Mouse (Mus musculus) WW6 (cell line): ENCODE measurements around the gene Olfr1152.

Experiments
- DNase-seq: peaks from one replicate; pipeline ENCODE4 v3.0.0-alpha.2; 2013; ENCODE audit warnings: low read depth, low spot score

Gene Olfr1152

DNA sequence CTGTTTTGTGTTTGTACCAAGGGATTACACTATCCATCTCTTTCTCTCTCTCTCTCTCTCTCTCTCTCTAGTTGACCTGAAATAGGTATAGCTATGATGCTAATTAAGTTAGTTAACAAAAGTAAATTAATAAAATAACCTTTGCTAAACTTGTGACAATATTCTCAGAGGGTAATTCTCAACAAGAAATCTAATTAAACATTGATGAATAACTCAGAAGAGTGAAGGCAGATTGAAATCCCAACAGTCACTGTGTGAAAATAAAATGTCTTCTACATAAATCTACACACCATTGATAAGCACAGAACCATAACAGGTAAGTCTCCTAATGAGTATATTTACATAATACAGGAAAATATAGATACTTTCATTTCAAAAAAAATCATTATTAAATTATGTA, at the start of gene Olfr1152:
Gene Olfr1152, plus strand, starts transcription at position 301 of the 400 bp plus-strand sequence.
- DNase-seq = no peak

DNA sequence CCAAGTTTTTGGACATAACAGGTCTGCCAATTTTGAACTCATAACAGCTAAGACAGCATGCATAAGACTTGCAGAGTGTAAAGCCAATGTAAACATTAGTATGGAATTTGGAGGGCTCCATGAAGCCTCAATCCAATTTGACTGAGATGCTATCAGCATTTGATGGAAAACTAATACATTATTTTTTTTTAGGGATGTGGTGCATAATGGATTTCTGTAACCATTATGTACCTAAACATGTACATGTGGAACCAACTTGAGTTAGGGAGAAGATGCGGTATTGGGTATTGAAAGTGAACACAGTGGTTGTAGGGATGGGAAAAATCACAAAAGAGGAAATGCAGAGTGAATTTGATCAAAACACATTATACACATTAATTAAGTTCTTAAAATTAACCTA, 36.1 kb upstream of the Olfr1152 start, which contains the start of gene Olfr1148:
Gene Olfr1148, plus strand, starts transcription at position 301 of the 400 bp plus-strand sequence.
- no peak for DNase-seq

DNA sequence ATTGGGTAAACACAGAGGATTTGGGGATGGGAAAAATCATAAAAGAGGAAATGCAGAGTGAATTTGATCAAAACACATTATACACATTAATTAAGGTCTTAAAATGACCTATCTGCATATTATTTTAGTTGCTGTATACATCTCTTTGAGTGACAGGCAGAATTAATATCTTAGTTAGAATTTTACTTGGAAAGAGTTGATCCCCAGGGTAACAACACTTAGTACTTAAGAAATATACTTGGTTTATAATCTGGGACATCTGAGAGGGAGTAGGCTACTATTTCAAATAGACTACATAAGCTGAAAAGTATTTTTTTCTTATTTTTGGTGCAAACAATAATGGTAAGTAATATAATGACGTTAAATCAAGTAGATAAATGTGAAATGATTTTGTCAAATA, 22.6 kb upstream of the Olfr1152 start, which contains the start of gene Olfr1150-ps1:
Gene Olfr1150-ps1, plus strand, starts transcription at position 301 of the 400 bp plus-strand sequence.
- DNase-seq = no peak

DNA sequence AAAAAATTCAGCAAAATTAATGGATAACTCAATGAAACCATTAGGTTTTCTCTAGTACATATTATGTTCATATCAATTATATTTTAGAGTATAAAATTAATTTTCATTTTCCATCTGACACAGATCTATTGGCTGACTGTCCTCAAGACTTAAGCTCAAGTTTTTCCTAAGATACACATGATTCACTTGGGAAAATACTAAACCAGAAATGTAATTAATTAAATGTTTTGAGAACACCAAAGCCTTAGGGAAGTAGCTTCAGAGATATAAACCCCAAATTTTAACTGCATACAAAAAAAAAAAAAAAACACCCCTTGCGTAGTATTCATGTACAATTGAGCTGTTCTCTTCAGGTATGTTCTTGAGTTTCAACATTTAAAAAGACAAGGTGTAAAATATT, 10.7 kb upstream of the Olfr1152 start, which contains the start of gene Olfr1151:
Gene Olfr1151, plus strand, starts transcription at position 301 of the 400 bp plus-strand sequence.
- no peak for DNase-seq

DNA sequence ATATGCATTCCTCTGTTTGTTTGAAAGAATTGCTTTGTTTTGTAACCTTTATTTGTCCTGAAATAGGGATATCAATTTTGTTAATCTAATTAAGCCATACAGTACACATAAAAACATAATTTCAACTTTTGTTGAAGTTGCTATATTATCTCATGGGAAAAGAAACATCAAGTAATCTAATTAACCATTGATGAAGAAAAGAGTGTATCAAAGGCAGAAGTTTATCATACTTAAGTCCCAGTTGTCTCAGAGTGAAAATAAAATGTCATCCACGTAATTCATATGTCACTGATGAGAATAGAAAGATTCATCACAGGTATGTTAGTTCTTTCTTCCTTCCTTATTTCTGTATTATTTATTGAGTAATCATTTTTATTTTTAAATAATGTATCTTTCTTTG, 28.4 kb downstream of the Olfr1152 start, which contains the start of gene Olfr1153:
Gene Olfr1153, plus strand, starts transcription at position 301 of the 400 bp plus-strand sequence.
- no peak for DNase-seq

DNA sequence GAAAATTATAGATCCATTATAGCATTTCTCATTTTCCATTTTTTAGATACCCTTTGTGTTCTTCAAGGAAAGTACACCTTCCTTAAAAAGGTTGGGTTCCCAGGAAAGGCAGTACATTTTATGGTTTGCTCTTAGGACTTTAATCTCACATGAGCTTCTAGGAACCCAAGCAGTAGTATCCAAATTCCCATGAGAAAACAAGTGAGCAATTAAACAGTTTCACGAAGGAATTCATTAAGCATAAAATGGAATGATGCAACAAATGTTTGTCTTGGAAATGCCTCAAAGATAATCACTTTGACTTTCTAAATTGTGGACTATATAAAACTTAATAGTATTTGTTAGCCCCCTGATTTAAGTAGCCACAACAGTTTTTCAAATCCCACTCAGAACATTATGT, 38.8 kb downstream of the Olfr1152 start, which contains the start of gene Olfr1154:
Gene Olfr1154, minus strand, starts transcription at position 101 of the 400 bp plus-strand sequence.
- DNase-seq = no peak
